Mouse (Mus musculus): ENCODE measurements at regions not wholly inside any gene's neighbourhood (a gene's known extent, or its start where the extent isn't known, plus 50 kb on each side); places are given as distances from the start of the nearest gene placed in this dataset.

DNA sequence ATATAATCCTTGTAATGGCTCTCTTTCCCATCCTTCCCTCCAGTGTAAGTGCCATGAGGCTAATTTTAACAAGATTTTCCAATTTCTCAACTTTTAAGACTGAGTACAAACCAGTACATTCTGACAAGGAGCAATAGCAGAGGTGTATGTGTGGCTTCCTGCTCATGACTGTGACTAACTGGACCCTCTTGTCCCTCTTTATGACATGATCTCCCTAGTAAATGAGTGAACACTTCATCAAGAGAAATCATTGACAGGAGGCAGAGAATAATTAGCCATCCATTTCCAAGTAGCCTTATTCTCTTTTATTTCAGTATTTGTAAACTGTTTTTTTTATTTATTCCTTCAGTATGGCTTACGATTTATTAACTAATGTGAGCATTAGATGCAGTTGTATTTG lies 497.7 kb upstream of the Adamts5 start:
- DNase-seq (ENCODE audit: low spot score) (no peak), ATAC-seq (replicated peaks; ENCODE audit: insufficient number of reproducible peaks, low FRiP score, low TSS enrichment, low read depth) (no peak)
- Histone ChIP-seq H3K4me1 (ENCODE audit: control insufficient read depth, insufficient read depth, low read length) (no peaks in the 10 kb centered on the region), H3K9me3 (replicated peaks; ENCODE audit: control insufficient read depth, low read length) (no peaks in the 10 kb centered on the region), H3K36me3 (replicated peaks; ENCODE audit: control insufficient read depth, insufficient read depth, low read depth, low read length) (no peaks in the 10 kb centered on the region), H3K9ac (replicated peaks; ENCODE audit: low read length) (no peak overlapping the region), H3K27ac (replicated peaks; ENCODE audit: low read depth, low read length) (no peak overlapping the region), H3K27me3 (ENCODE audit: control insufficient read depth, insufficient read depth, low read length) (no peaks in the 10 kb centered on the region), H3K4me2 (ENCODE audit: low read depth, low read length) (no peak overlapping the region), H3K4me3 (ENCODE audit: low read depth, low read length) (no peak overlapping the region)
- WGBS = 96% methylated on average over 1 of the region's 1 CpGs

GRCm38 (mm10) chr16:86397521-86397920 lies 495.9 kb upstream of the Adamts5 start:
- Histone ChIP-seq H3K9me3 (replicated peaks; ENCODE audit: control insufficient read depth, low read length) (no peaks in the 10 kb centered on the region), H3K4me3 (ENCODE audit: low read depth, low read length) (no peak overlapping the region), H3K4me1 (ENCODE audit: control insufficient read depth, insufficient read depth, low read length) (no peaks in the 10 kb centered on the region), H3K27me3 (ENCODE audit: control insufficient read depth, insufficient read depth, low read length) (no peaks in the 10 kb centered on the region), H3K4me2 (ENCODE audit: low read depth, low read length) (no peak overlapping the region), H3K36me3 (replicated peaks; ENCODE audit: control insufficient read depth, insufficient read depth, low read depth, low read length) (no peaks in the 10 kb centered on the region), H3K9ac (replicated peaks; ENCODE audit: low read length) (no peak overlapping the region), H3K27ac (replicated peaks; ENCODE audit: low read depth, low read length) (no peak overlapping the region)
- 75% methylated on average over 2 of the region's 2 CpGs for WGBS
- DNase-seq (ENCODE audit: low spot score) (no peak), ATAC-seq (replicated peaks; ENCODE audit: insufficient number of reproducible peaks, low FRiP score, low TSS enrichment, low read depth) (no peak)

- ATAC-seq (replicated peaks; ENCODE audit: insufficient number of reproducible peaks, low FRiP score, low TSS enrichment, low read depth) (no peak), DNase-seq (ENCODE audit: low spot score) (no peak)
- Histone ChIP-seq H3K4me1 (ENCODE audit: control insufficient read depth, insufficient read depth, low read length) (no peaks in the 10 kb centered on the region), H3K4me2 (ENCODE audit: low read depth, low read length) (no peak overlapping the region), H3K9ac (replicated peaks; ENCODE audit: low read length) (no peak overlapping the region), H3K4me3 (ENCODE audit: low read depth, low read length) (no peak overlapping the region), H3K27me3 (ENCODE audit: control insufficient read depth, insufficient read depth, low read length) (no peaks in the 10 kb centered on the region), H3K36me3 (replicated peaks; ENCODE audit: control insufficient read depth, insufficient read depth, low read depth, low read length) (no peaks in the 10 kb centered on the region), H3K9me3 (replicated peaks; ENCODE audit: control insufficient read depth, low read length) (no peaks in the 10 kb centered on the region), H3K27ac (replicated peaks; ENCODE audit: low read depth, low read length) (no peak overlapping the region)
- 87% methylated on average over 3 of the region's 3 CpGs for WGBS
Measured at GRCm38 (mm10) chr16:86389063-86389723, 487.6 kb upstream of the Adamts5 start.

DNA sequence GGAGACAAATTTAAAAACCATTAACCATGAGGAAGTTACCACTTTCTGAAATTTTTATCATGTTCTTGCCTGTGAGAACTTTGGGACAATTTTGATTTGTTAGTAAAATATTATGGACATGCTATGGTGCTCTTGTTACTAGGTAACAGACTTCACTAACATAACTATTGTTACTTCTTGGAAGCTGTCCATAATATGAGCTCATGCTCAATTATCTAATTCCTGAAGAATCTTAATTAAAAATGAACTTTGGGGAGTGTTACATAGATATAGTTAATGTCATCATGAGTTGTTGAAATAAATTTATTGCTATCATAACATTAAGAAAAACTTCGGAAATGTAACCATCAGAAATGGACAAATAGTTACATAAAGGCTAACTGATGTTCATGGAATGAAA lies 486.5 kb upstream of the Adamts5 start:
- WGBS = 86% methylated on average over 1 of the region's 1 CpGs

DNA sequence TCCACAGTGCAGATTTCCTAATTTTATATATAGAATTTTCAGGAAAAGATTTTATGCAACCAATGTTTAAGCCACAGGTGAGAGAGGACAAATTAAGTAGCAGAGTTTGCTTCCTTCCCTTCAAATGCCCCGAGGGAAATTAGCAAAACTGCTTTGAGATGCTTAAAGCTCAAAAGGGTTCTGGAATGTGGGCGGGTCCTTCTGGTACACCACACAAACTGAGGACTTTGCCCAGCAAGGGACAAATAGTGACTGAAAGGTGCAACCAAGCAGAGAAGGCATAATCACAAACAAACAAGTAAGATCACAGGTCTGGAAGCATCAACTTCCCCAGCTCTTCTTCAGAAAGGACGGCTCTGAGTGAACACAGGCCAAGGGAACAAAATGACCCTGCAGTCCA lies 476.4 kb upstream of the Adamts5 start:
- H3K9me3 ChIP-seq (replicated peaks; ENCODE audit: control insufficient read depth, low read length) = no peaks in the 10 kb centered on the region
- ATAC-seq (replicated peaks; ENCODE audit: insufficient number of reproducible peaks, low FRiP score, low TSS enrichment, low read depth) = no peak

More for the DNA sequence above, 486.5 kb upstream of the Adamts5 start:
- DNase-seq (ENCODE audit: low spot score) = no peak
- H3K9ac ChIP-seq (replicated peaks; ENCODE audit: low read length) = no peak overlapping the region
- H3K4me2 ChIP-seq (ENCODE audit: low read depth, low read length) = no peak overlapping the region
- H3K9me3 ChIP-seq (replicated peaks; ENCODE audit: control insufficient read depth, low read length) = no peaks in the 10 kb centered on the region
- no peaks in the 10 kb centered on the region for H3K4me1 ChIP-seq (ENCODE audit: control insufficient read depth, insufficient read depth, low read length)
- H3K27me3 ChIP-seq (ENCODE audit: control insufficient read depth, insufficient read depth, low read length) = no peaks in the 10 kb centered on the region
- ATAC-seq (replicated peaks; ENCODE audit: insufficient number of reproducible peaks, low FRiP score, low TSS enrichment, low read depth) = no peak
- H3K4me3 ChIP-seq (ENCODE audit: low read depth, low read length) = no peak overlapping the region
- no peak overlapping the region for H3K27ac ChIP-seq (replicated peaks; ENCODE audit: low read depth, low read length)
- H3K36me3 ChIP-seq (replicated peaks; ENCODE audit: control insufficient read depth, insufficient read depth, low read depth, low read length) = no peaks in the 10 kb centered on the region

GRCm38 (mm10) chr16:86371652-86372051 lies 470.0 kb upstream of the Adamts5 start:
- Histone ChIP-seq H3K4me2 (ENCODE audit: low read depth, low read length) (no peak overlapping the region), H3K27ac (replicated peaks; ENCODE audit: low read depth, low read length) (no peak overlapping the region), H3K36me3 (replicated peaks; ENCODE audit: control insufficient read depth, insufficient read depth, low read depth, low read length) (no peaks in the 10 kb centered on the region), H3K9ac (replicated peaks; ENCODE audit: low read length) (no peak overlapping the region), H3K27me3 (ENCODE audit: control insufficient read depth, insufficient read depth, low read length) (no peaks in the 10 kb centered on the region), H3K9me3 (replicated peaks; ENCODE audit: control insufficient read depth, low read length) (no peaks in the 10 kb centered on the region), H3K4me3 (ENCODE audit: low read depth, low read length) (no peak overlapping the region), H3K4me1 (ENCODE audit: control insufficient read depth, insufficient read depth, low read length) (no peaks in the 10 kb centered on the region)
- DNase-seq (ENCODE audit: low spot score) (no peak), ATAC-seq (replicated peaks; ENCODE audit: insufficient number of reproducible peaks, low FRiP score, low TSS enrichment, low read depth) (no peak)
- 83% methylated on average over 4 of the region's 4 CpGs for WGBS

More for the DNA sequence above, 476.4 kb upstream of the Adamts5 start:
- Histone ChIP-seq H3K9ac (replicated peaks; ENCODE audit: low read length) (no peak overlapping the region), H3K4me2 (ENCODE audit: low read depth, low read length) (no peak overlapping the region), H3K4me1 (ENCODE audit: control insufficient read depth, insufficient read depth, low read length) (no peaks in the 10 kb centered on the region), H3K27me3 (ENCODE audit: control insufficient read depth, insufficient read depth, low read length) (no peaks in the 10 kb centered on the region), H3K36me3 (replicated peaks; ENCODE audit: control insufficient read depth, insufficient read depth, low read depth, low read length) (no peaks in the 10 kb centered on the region), H3K27ac (replicated peaks; ENCODE audit: low read depth, low read length) (no peak overlapping the region), H3K4me3 (ENCODE audit: low read depth, low read length) (no peak overlapping the region)
- peak; percentile 20 for DNase-seq (ENCODE audit: low spot score)
- WGBS = 35% methylated on average over 3 of the region's 3 CpGs

DNA sequence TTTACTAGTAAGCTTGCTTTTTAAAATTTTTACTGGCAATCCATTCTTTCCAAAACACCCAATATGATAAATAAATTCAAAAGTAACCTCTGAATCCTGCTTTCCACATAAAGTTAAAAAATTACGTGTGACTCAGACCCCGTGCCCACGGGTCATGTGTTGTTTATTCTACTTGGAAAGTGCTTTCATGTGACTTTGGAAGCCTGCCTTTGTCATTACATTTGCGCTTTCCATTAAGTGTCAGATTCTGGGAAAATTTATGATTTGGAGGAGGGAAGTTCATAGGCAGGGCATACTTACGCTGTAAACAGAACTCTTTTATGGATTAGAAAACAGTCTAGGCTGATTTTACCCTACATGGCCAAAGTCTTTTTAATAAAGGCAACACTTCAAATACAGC lies 466.8 kb upstream of the Adamts5 start:
- Histone ChIP-seq H3K9ac (replicated peaks; ENCODE audit: low read length) (no peak overlapping the region), H3K27me3 (ENCODE audit: control insufficient read depth, insufficient read depth, low read length) (no peaks in the 10 kb centered on the region), H3K4me1 (ENCODE audit: control insufficient read depth, insufficient read depth, low read length) (no peaks in the 10 kb centered on the region), H3K36me3 (replicated peaks; ENCODE audit: control insufficient read depth, insufficient read depth, low read depth, low read length) (no peaks in the 10 kb centered on the region), H3K27ac (replicated peaks; ENCODE audit: low read depth, low read length) (no peak overlapping the region), H3K4me3 (ENCODE audit: low read depth, low read length) (no peak overlapping the region), H3K4me2 (ENCODE audit: low read depth, low read length) (no peak overlapping the region), H3K9me3 (replicated peaks; ENCODE audit: control insufficient read depth, low read length) (no peaks in the 10 kb centered on the region)
- ATAC-seq (replicated peaks; ENCODE audit: insufficient number of reproducible peaks, low FRiP score, low TSS enrichment, low read depth) = no peak
- DNase-seq (ENCODE audit: low spot score) = no peak
- 83% methylated on average over 5 of the region's 5 CpGs for WGBS

DNA sequence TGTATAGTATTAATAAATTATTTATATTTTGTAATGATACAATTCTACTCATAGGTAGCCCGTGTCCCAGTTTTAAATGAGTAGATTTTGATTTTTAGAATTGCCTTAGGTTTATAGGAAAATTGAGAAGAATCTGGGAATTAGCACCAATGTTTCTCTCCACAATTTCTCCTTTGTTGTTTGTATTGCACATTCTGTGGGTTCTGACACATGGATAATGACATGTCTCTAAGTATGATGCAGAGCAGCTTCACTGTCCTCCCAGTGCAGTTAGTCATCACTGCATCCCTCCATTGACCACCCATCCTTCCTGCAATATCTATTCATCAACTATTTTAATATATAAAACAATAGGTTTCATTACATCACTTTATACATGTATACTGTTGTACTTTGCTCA lies 464.6 kb upstream of the Adamts5 start:
- WGBS = 92% methylated on average over 1 of the region's 1 CpGs
- ATAC-seq (replicated peaks; ENCODE audit: insufficient number of reproducible peaks, low FRiP score, low TSS enrichment, low read depth) = no peak
- no peak overlapping the region for H3K4me2 ChIP-seq (ENCODE audit: low read depth, low read length)
- H3K36me3 ChIP-seq (replicated peaks; ENCODE audit: control insufficient read depth, insufficient read depth, low read depth, low read length) = no peaks in the 10 kb centered on the region
- no peaks in the 10 kb centered on the region for H3K27me3 ChIP-seq (ENCODE audit: control insufficient read depth, insufficient read depth, low read length)
- no peaks in the 10 kb centered on the region for H3K9me3 ChIP-seq (replicated peaks; ENCODE audit: control insufficient read depth, low read length)
- H3K27ac ChIP-seq (replicated peaks; ENCODE audit: low read depth, low read length) = no peak overlapping the region
- H3K4me3 ChIP-seq (ENCODE audit: low read depth, low read length) = no peak overlapping the region
- no peak overlapping the region for H3K9ac ChIP-seq (replicated peaks; ENCODE audit: low read length)
- no peak for DNase-seq (ENCODE audit: low spot score)
- H3K4me1 ChIP-seq (ENCODE audit: control insufficient read depth, insufficient read depth, low read length) = no peaks in the 10 kb centered on the region
